Mouse (Mus musculus) hindbrain, embryonic 11.5 days (tissue): ENCODE data around the gene Ropn1l. TPM values are rescaled to one million over a fixed set of nuclear protein-coding genes. Genes with fewer than 3 reads are reported as not detected.

Source experiments
- ATAC-seq: fragments of 200-750 bp; cut with Nextera tagmentation; 2 replicates; pipeline ENCODE4 v1.8.0; 2017; ENCODE audit warnings: mild to moderate bottlenecking, moderate TSS enrichment, moderate library complexity; ENCODE audit not compliant: low FRiP score
- DNase-seq: peaks from one replicate; pipeline ENCODE4 v3.0.0-alpha.2; 2015; ENCODE audit warnings: low spot score
- H3K27ac ChIP-seq: fragments of 300-500 bp; sonication (generic); 2 replicates; pipeline ENCODE4 v1.5.1; 2014; ENCODE audit warnings: mild to moderate bottlenecking, low read depth, low read length
- H3K27me3 ChIP-seq: fragments of 300-500 bp; sonication (generic); 2 replicates; pipeline ENCODE4 v1.6.1; 2014; ENCODE audit warnings: mild to moderate bottlenecking, low read length, moderate library complexity, mixed read lengths; ENCODE audit not compliant: control insufficient read depth, insufficient read depth
- H3K36me3 ChIP-seq: fragments of 300-500 bp; sonication (generic); 2 replicates; pipeline ENCODE4 v1.6.1; 2014; ENCODE audit warnings: mild to moderate bottlenecking, low read length, moderate library complexity, mixed read lengths; ENCODE audit not compliant: control insufficient read depth, insufficient read depth
- H3K4me1 ChIP-seq: fragments of 300-500 bp; sonication (generic); replicated peaks from 2 replicates; pipeline ENCODE4 v1.6.1; 2014; ENCODE audit warnings: low read length, mixed read lengths; ENCODE audit not compliant: control insufficient read depth, insufficient read depth
- H3K4me2 ChIP-seq: fragments of 300-500 bp; sonication (generic); replicated peaks from 2 replicates; pipeline ENCODE4 v1.6.1; 2014; ENCODE audit warnings: mild to moderate bottlenecking, low read depth, low read length
- H3K4me3 ChIP-seq: fragments of 300-500 bp; sonication (generic); 2 replicates; pipeline ENCODE4 v1.5.1; 2014; ENCODE audit warnings: low read depth, low read length
- H3K9ac ChIP-seq: fragments of 300-500 bp; sonication (generic); 2 replicates; pipeline ENCODE4 v1.6.1; 2014; ENCODE audit warnings: low read depth, low read length
- H3K9me3 ChIP-seq: fragments of 300-500 bp; sonication (generic); 2 replicates; pipeline ENCODE4 v1.6.1; 2016; ENCODE audit warnings: low read length; ENCODE audit not compliant: control insufficient read depth
- WGBS: fragments of 180-500 bp; shearing (Covaris S2); extraction: QIAGEN DNeasy Blood & Tissue Kit; methylation state at CpG from one replicate; pipeline ENCODE4 v1.1.7; 2014; 5-methylcytosine and 5-hydroxymethylcytosine counted together
- polyA plus RNA-seq: library from polyadenylated mRNA; unstranded; fragments of >200 nt; fragmentation: Nextera tagmentation; extraction: Ambion mirVana; gene quantifications from 2 replicates; pipeline ENCODE4 v1.2.1, GENCODE M21; 2014

Gene Ropn1l
- polyA plus RNA-seq, 1 experiment from 2014 or later: 2.7 TPM

- Histone ChIP-seq H3K27me3 (no peaks in the 10 kb centered on the region), H3K9me3 (no peaks in the 10 kb centered on the region), H3K4me3 (no peak overlapping the region), H3K4me1 (no peaks in the 10 kb centered on the region), H3K9ac (no peak overlapping the region), H3K36me3 (no peaks in the 10 kb centered on the region), H3K27ac (no peak overlapping the region), H3K4me2 (no peak overlapping the region)
- WGBS: 90% methylated on average over 4 of the region's 4 CpGs
- DNase-seq (no peak), ATAC-seq (no peak)
Measured at GRCm38 (mm10) chr15:31471529-31471928, 18.0 kb upstream of the Ropn1l start.

- no peak for ATAC-seq
- 93% methylated on average over 4 of the region's 4 CpGs for WGBS
- DNase-seq: no peak
- H3K4me1 ChIP-seq: no peaks in the 10 kb centered on the region
- no peaks in the 10 kb centered on the region for H3K9me3 ChIP-seq
- no peak overlapping the region for H3K27ac ChIP-seq
- no peaks in the 10 kb centered on the region for H3K36me3 ChIP-seq
- no peak overlapping the region for H3K9ac ChIP-seq
- no peak overlapping the region for H3K4me3 ChIP-seq
- no peak overlapping the region for H3K4me2 ChIP-seq
- H3K27me3 ChIP-seq: no peaks in the 10 kb centered on the region
Measured at GRCm38 (mm10) chr15:31469497-31469896, 16.0 kb upstream of the Ropn1l start.

DNA sequence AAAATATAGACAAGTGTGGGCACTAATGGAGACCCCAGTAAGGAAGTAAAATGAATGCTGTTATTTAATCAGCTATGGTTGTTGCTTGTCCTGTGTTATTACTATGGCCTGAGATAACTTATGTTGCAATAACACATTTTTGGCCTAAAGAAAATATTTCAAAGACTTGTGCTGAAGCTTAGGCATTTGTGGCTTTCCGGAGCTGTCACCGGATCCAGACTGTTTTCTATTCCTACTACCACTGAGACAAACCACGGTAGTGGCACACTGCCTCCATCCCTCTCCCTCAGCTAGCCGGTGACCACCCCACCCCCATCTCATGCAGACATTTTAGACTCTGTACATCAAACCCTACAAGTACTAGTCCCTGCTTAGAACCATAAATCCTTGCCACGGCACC lies 15.3 kb upstream of the Ropn1l start:
- no peaks in the 10 kb centered on the region for H3K9me3 ChIP-seq
- no peak for DNase-seq
- H3K27me3 ChIP-seq: no peaks in the 10 kb centered on the region
- no peak overlapping the region for H3K27ac ChIP-seq
- H3K4me2 ChIP-seq: no peak overlapping the region
- no peaks in the 10 kb centered on the region for H3K4me1 ChIP-seq
- 95% methylated on average over 5 of the region's 5 CpGs for WGBS
- H3K9ac ChIP-seq: no peak overlapping the region
- no peak overlapping the region for H3K4me3 ChIP-seq
- no peak for ATAC-seq
- no peaks in the 10 kb centered on the region for H3K36me3 ChIP-seq

- Histone ChIP-seq H3K27me3 (no peaks in the 10 kb centered on the region), H3K9me3 (no peaks in the 10 kb centered on the region), H3K4me1 (no peaks in the 10 kb centered on the region), H3K9ac (no peak overlapping the region), H3K27ac (no peak overlapping the region), H3K4me3 (no peak overlapping the region), H3K4me2 (no peak overlapping the region), H3K36me3 (0 out of 2 replicates have a peak, but pooled peaks cover 2% of the 10 kb centered on the region)
- DNase-seq (no peak), ATAC-seq (no peak)
- 89% methylated on average over 1 of the region's 1 CpGs for WGBS
Measured at GRCm38 (mm10) chr15:31466749-31467148, 13.2 kb upstream of the Ropn1l start.

GRCm38 (mm10) chr15:31466295-31466694 lies 12.8 kb upstream of the Ropn1l start:
- no peak overlapping the region for H3K9ac ChIP-seq
- H3K27ac ChIP-seq: no peak overlapping the region
- H3K4me3 ChIP-seq: no peak overlapping the region
- ATAC-seq (no peak), DNase-seq (no peak)
- H3K27me3 ChIP-seq: no peaks in the 10 kb centered on the region
- H3K9me3 ChIP-seq: no peaks in the 10 kb centered on the region
- no peaks in the 10 kb centered on the region for H3K4me1 ChIP-seq
- WGBS: 91% methylated on average over 5 of the region's 5 CpGs
- H3K4me2 ChIP-seq: no peak overlapping the region
- H3K36me3 ChIP-seq: 0 out of 2 replicates have a peak, but pooled peaks cover 2% of the 10 kb centered on the region

- Histone ChIP-seq H3K4me2 (no peak overlapping the region), H3K36me3 (0 out of 2 replicates have a peak, but pooled peaks cover 2% of the 10 kb centered on the region), H3K27me3 (no peaks in the 10 kb centered on the region), H3K9ac (no peak overlapping the region), H3K4me3 (no peak overlapping the region), H3K4me1 (no peaks in the 10 kb centered on the region), H3K27ac (no peak overlapping the region), H3K9me3 (no peaks in the 10 kb centered on the region)
- WGBS: 91% methylated on average over 2 of the region's 2 CpGs
- DNase-seq (no peak), ATAC-seq (no peak)
Measured at GRCm38 (mm10) chr15:31465806-31466205, 12.3 kb upstream of the Ropn1l start.

GRCm38 (mm10) chr15:31460571-31460970 lies 7.0 kb upstream of the Ropn1l start:
- H3K4me2 ChIP-seq: no peak overlapping the region
- H3K4me1 ChIP-seq: no peaks in the 10 kb centered on the region
- whole genome bisulfite sequencing: 91% methylated on average over 2 of the region's 2 CpGs
- no peaks in the 10 kb centered on the region for H3K27me3 ChIP-seq
- DNase-seq: no peak
- H3K9ac ChIP-seq: no peak overlapping the region
- no peak overlapping the region for H3K4me3 ChIP-seq
- no peak for ATAC-seq
- H3K27ac ChIP-seq: no peak overlapping the region
- 0 out of 2 replicates have a peak, but pooled peaks cover 5% of the 10 kb centered on the region for H3K36me3 ChIP-seq
- H3K9me3 ChIP-seq: no peaks in the 10 kb centered on the region

- ATAC-seq (no peak), DNase-seq (no peak)
- no peaks in the 10 kb centered on the region for H3K27me3 ChIP-seq
- no peaks in the 10 kb centered on the region for H3K4me1 ChIP-seq
- no peak overlapping the region for H3K4me3 ChIP-seq
- H3K4me2 ChIP-seq: no peak overlapping the region
- 0 out of 2 replicates have a peak, but pooled peaks cover 4% of the 10 kb centered on the region for H3K36me3 ChIP-seq
- H3K9ac ChIP-seq: no peak overlapping the region
- 90% methylated on average over 7 of the region's 7 CpGs for WGBS
- H3K9me3 ChIP-seq: no peaks in the 10 kb centered on the region
- no peak overlapping the region for H3K27ac ChIP-seq
Measured at GRCm38 (mm10) chr15:31458081-31458480, 4.5 kb upstream of the Ropn1l start.

- ATAC-seq (no peak), DNase-seq (no peak)
- Histone ChIP-seq H3K9me3 (no peaks in the 10 kb centered on the region), H3K4me3 (no peak overlapping the region), H3K9ac (no peak overlapping the region), H3K27me3 (no peaks in the 10 kb centered on the region), H3K36me3 (0 out of 2 replicates have a peak, but pooled peaks cover 3% of the 10 kb centered on the region), H3K4me2 (no peak overlapping the region), H3K27ac (no peak overlapping the region), H3K4me1 (no peaks in the 10 kb centered on the region)
- 97% methylated on average over 5 of the region's 5 CpGs for WGBS
Measured at GRCm38 (mm10) chr15:31456381-31456780, 2.8 kb upstream of the Ropn1l start.
